Mouse (Mus musculus): ENCODE measurements around the gene Hps5.
A peak's percentile ranks its signal among the peaks of the same experiment; 100 is the strongest.

The Hps5 gene

GRCm38 (mm10) chr7:46732458-46732857 lies 63.4 kb downstream of the Hps5 start, which contains the start of gene Saa4:
Gene Saa4, minus strand, starts transcription at chr7:46732603.
- DNase-seq = no peak

- no peak for DNase-seq
These were observed 68.3 kb downstream of the Hps5 start for GRCm38 (mm10) chr7:46727584-46727983.

DNA sequence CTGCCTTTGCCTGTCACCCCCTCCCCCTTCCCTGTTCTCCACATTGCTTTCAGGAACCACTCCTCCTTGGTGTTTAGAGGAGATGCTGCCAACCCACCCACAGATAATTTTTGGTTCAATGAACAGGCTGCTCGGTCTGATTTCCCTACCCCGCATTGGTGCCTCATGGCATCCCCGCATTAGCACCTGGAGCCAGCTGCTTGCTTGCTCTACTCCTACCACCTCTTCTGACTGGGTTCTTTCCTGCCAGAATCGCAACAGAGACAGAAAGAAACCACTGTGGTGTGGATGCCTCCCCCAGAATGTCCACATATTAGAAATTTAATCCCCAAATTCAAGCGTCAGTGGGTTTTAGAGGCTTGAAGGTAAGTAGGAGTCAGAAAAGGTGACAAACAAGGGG lies 71.5 kb downstream of the Hps5 start:
- peak; percentile 10 to 19 for DNase-seq

DNA sequence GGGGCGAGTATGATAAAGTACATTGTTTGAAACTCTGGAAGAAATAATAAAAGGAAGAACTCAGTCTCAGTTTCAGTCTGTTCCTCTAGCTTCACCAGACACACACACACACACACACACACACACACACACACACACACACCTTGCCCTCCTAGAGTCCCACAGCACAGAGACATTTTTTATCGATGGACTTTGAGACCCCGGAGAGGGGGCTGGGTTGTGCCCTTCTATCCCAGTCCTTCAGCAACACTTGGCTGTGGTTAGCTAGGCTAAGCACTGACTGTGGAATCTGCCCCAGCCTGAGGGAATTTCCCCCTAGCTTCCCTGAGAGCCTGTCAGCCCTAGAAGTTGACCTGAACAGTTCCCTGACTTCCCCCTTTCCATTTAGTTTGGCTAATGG lies 72.0 kb downstream of the Hps5 start:
- peak; percentile 17 to 40 for DNase-seq

GRCm38 (mm10) chr7:46723354-46723753 lies 72.5 kb downstream of the Hps5 start:
- no peak for DNase-seq

DNA sequence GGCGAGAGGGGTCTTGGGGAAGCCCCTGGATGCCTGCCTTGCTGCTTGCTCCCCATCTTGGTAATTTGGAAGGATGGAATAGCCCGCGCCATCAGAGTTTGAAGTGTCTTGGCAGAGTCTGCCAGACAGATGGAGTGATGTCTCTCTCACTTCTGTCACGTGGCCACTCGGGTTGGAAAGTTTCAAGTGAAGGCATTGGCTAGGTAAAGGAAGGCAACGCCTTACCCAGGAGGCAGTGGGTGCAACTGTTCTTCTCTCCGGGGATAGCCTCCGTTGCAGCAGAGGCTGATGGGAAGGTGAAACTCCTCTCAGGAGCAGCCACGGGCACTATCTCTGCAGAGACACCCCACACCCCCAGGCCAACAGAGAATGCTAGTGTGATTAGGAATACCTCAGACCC lies 75.4 kb downstream of the Hps5 start:
- no peak for DNase-seq

- no peak for DNase-seq
These were observed 76.3 kb downstream of the Hps5 start for GRCm38 (mm10) chr7:46719526-46719925.

DNA sequence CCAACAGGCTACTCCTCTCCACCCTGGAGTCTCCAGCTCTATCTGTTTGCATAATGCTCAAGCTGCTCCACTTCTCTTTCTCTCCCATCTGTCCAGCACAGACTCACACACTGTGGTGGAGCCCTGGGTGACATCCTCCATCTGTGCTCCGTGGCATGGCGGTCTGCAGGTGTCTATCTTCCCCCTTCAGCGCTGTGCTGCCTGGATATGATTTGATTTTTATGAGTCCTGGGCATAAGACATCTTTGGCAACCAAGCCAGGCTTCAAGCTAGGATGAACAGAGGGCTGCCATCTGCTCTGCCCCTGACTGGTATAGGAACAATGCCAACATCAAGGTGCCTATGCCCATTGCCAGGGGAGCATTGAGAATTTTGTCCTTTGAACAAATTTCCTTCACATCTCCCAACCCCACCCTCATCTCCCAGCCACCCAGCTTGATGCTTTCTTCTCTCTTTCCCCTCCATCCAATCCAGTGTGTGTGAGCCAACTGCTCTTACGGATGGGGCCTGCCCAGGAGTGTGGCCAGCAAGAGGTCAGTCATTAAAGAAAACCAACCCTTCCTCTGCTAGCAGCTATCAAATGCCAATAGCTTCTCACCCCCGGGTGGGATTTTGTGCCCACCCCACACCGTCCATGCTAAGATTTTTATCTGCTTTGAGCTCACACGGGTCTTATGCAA lies 77.1 kb downstream of the Hps5 start:
- DNase-seq = no peak

DNA sequence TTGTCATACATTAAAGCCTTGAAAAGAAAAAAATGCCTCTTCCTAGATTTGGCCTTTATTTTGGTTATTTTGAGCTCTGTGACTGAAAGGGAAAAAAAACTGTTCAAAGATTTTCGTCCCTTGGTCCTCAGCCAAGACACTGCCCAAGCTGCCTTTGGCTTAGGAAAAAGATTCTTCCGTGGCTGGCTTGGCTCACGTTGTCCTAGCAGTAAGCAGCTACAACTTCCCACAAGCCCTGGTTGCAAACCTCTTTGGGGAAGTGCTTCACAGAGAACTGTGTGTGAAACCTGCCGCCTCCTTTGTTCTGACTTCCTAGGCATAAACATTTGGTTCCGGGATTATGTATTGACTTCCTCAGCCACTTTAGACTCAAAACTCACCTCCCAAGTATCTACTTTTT lies 79.0 kb downstream of the Hps5 start:
- DNase-seq = peak; percentile 5 to 12

DNA sequence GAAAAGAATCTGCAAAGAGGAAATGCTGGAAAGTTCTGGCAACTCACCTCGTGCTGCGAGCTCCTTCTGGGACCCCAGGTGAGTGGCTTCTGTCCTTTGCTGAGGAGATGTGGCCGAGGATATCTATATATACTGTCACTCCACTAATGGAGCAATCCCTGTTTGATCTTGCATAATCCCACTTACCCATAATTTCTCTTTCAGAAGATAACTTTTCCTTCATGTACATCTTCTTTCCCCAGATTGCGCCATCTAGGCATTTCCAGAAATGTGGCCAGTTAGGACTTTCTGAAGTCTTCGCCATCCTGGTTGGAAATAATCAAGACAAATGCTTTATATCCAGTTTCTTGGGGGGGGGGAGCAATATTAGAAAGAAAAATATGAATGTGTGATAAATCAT lies 80.3 kb downstream of the Hps5 start, which contains the start of gene Saa3:
Gene Saa3 (minus strand): TSS at position 101 of the 400 bp plus-strand sequence.
- no peak for DNase-seq

DNA sequence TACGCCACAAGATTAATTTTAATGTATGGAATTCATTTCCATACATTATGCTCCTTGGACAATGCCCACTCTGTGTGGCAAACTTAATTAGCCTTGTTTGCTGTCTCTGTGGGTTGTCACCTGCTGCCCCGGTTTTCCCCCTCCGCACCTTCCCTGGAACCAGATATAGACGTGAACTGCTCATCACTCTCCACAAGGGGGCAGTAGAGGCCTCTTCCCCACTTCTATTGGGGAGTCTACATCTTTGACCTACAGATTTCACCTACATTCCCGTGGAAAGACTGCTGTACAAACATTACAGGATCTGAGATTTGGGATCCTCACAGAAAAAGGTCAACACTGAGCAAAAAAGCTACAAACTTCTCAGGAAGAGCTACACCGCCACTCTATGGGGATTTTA lies 81.3 kb downstream of the Hps5 start:
- DNase-seq = peak; percentile 73

- no peak for DNase-seq
These were observed 83.6 kb downstream of the Hps5 start for GRCm38 (mm10) chr7:46712250-46712649.
